Mouse (Mus musculus): Measurements from ENCODE around the gene Smbd1. TPM values are rescaled to one million over a fixed set of nuclear protein-coding genes. Genes with fewer than 3 reads are reported as not detected.

Smbd1 gene
- polyA plus RNA-seq (2015; fragmentation: Nextera tagmentation; extraction: Ambion mirVana), result not detected in 2 replicates

DNA sequence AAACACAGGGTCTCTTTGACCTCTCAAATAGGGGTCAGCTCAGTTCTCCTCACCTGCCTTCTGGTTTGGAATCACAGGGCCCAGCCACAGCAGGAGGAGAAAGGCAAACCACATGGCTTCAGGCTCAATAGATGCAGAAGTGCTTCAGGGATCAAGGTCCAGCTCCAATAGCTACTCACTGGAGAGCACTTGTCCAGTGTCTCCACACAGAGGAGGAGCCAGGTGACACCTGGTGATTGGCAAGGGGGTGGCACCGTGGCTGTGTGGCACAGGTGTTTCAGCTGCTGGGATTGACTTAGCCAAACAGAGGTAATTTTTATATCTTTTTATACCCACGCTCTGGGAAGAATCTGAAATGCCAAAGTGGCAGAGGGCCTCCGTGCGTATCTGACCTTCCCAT lies at the start of gene Smbd1:
Smbd1 (minus strand) TSS at position 157 of the 400 bp plus-strand sequence.
- Histone ChIP-seq H3K4me3 (replicated peaks) (no peak within 1 kb of the TSS), H3K4me1 (replicated peaks) (peaks cover 23% of the 10 kb centered on the region), H3K36me3 (no peaks in the 10 kb centered on the region), H3K4me2 (no peak within 1 kb of the TSS), H3K27ac (no peak within 1 kb of the TSS), H3K9ac (no peak within 1 kb of the TSS), H3K9me3 (replicated peaks) (no peaks in the 10 kb centered on the region), H3K27me3 (peaks cover 6% of the 10 kb centered on the region; the same call in 1 of the 2 replicates)
- 75% methylated on average over 4 of the region's 4 CpGs for WGBS (ENCODE audit: insufficient replicate concordance)
- DNase-seq, result no peak
- ATAC-seq (ENCODE audit: low read depth), result no peak

DNA sequence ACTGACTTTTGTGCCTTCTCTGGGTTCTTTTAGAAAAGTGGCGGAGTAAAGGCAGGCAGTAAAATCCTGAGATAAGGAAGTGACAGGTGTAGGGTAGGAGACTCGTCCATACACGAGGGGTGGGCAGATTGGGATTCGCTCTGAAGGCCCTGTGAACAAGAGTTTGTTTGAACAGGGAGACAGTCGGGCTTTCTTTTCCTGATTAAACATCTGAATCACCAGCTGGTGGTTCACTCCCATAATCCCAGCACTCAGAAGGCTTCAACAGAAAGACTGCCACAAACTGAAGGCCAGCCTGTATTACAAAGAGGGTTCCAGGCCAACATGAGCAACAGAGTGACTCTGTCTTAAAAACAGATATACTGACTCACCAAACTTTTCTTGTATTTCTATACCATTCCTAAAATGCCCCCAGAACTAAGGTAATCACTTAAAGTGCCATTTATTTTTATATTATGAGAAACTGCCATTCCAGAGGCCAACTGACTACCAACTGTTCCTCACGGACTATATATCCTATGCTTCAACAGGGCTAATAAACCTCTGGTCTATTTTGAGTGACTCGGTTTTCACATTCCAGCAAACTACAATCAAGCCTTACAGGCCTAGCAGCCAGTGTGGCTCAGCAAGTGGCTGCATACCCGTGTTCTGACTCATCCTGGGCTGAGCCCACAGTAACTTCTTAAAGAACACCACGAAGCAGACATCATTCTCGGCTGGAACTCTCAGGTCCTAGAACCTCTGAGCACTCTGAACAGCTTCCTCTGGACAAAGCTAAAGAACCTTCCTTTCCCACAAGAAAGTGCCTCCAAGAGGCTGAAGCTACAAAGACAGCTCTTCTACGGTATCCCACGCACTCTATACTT lies 48.7 kb upstream of the Smbd1 start:
- H3K4me3 ChIP-seq (replicated peaks), result no peak overlapping the region
- no peak overlapping the region for H3K9ac ChIP-seq
- H3K27ac ChIP-seq, result no peak overlapping the region
- no peaks in the 10 kb centered on the region for H3K27me3 ChIP-seq
- no peaks in the 10 kb centered on the region for H3K36me3 ChIP-seq
- H3K4me1 ChIP-seq (replicated peaks), result peaks cover 6% of the 10 kb centered on the region
- DNase-seq, result no peak
- no peak overlapping the region for H3K4me2 ChIP-seq
- H3K9me3 ChIP-seq (replicated peaks), result no peaks in the 10 kb centered on the region
- 57% methylated on average over 12 of the region's 12 CpGs for WGBS (ENCODE audit: insufficient replicate concordance)
- no peak for ATAC-seq (ENCODE audit: low read depth)

DNA sequence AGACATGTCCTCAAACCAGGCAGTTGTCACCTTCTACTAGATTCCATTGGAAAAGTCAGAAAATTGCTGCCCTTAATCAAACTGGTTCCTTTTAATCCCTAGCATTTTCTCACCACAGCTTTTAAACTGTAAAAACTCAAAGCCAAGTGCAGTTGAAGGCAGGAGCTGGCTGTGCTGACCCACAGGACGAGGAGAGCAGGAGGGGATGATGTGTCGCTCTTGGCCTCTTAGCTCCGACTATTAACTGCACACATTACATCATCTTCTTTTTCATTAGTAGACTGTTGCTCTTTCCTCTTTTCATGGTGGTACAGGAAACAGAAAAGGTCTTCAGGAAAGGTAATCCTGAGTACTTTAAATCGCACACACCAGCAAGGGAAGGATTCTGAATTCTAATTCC lies 48.1 kb upstream of the Smbd1 start:
- DNase-seq (no peak), ATAC-seq (ENCODE audit: low read depth) (no peak)
- peaks cover under 1% of the 10 kb centered on the region; the same call in 1 of the 2 replicates for H3K36me3 ChIP-seq
- H3K9me3 ChIP-seq (replicated peaks), result no peaks in the 10 kb centered on the region
- no peaks in the 10 kb centered on the region for H3K27me3 ChIP-seq
- H3K27ac ChIP-seq, result no peak overlapping the region
- no peak overlapping the region for H3K9ac ChIP-seq
- 61% methylated on average over 4 of the region's 4 CpGs for WGBS (ENCODE audit: insufficient replicate concordance)
- peaks cover 6% of the 10 kb centered on the region for H3K4me1 ChIP-seq (replicated peaks)
- no peak overlapping the region for H3K4me3 ChIP-seq (replicated peaks)
- no peak overlapping the region for H3K4me2 ChIP-seq

DNA sequence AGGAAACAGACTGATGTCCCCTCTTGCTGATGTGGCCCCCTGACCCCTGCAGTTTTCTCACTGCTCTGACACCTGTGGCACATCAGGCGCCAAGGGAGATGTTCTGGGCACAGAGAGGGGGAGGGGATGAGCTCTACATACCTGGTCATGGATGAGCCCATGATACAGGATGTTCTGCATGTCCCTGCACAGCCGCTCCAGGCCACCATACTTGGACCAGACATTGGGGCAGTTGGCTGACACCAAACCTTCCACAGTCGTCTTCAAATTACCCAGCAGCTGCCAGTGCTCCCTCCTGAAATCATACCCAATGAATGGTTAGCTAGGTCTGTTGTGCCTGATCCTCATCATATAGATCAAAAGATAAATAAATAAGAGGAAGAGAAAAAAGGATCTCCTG lies 46.5 kb upstream of the Smbd1 start:
- DNase-seq (no peak), ATAC-seq (ENCODE audit: low read depth) (no peak)
- H3K9ac ChIP-seq, result no peak overlapping the region

DNA sequence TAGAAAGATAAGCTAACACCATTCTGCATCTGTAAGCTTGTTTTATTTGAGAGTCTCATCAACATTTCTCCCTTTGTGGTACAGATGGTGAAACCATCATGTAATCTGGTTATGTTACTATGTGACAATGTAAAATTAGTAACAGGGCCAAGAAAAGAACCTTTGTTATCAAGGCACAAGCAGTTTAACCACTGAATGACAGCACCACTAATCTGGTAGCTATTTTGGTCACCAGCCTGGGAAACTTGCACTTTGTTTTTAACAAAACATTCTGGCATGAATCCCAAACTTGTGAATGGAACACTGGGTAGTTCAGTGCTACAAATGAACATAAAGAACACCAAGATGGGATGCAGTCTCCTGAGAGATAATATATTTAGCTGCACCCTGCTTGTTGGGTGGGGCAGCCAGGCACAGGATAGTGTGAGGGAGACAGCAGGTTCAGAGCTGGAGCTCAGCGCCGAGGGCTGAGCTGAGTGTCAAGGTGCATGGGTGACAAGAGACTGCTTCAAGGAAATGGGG lies 43.8 kb upstream of the Smbd1 start:
- H3K27ac ChIP-seq, result no peak overlapping the region
- 17% methylated on average over 2 of the region's 2 CpGs for WGBS (ENCODE audit: insufficient replicate concordance)
- peaks cover 11% of the 10 kb centered on the region for H3K36me3 ChIP-seq
- H3K4me1 ChIP-seq (replicated peaks), result peaks cover 6% of the 10 kb centered on the region
- no peak overlapping the region for H3K4me2 ChIP-seq
- H3K9me3 ChIP-seq (replicated peaks), result no peaks in the 10 kb centered on the region
- ATAC-seq (ENCODE audit: low read depth), result no peak; the same call in 1 of the 2 replicates
- H3K4me3 ChIP-seq (replicated peaks), result no peak overlapping the region
- H3K9ac ChIP-seq, result no peak overlapping the region
- no peaks in the 10 kb centered on the region for H3K27me3 ChIP-seq
- no peak for DNase-seq

More for the DNA sequence above, 46.5 kb upstream of the Smbd1 start:
- Histone ChIP-seq H3K9me3 (replicated peaks) (no peaks in the 10 kb centered on the region), H3K4me1 (replicated peaks) (peaks cover 6% of the 10 kb centered on the region), H3K4me2 (no peak overlapping the region), H3K27ac (no peak overlapping the region), H3K27me3 (no peaks in the 10 kb centered on the region), H3K4me3 (replicated peaks) (no peak overlapping the region), H3K36me3 (peaks cover 6% of the 10 kb centered on the region; the same call in 1 of the 2 replicates)
- 76% methylated on average over 3 of the region's 3 CpGs for WGBS (ENCODE audit: insufficient replicate concordance)

DNA sequence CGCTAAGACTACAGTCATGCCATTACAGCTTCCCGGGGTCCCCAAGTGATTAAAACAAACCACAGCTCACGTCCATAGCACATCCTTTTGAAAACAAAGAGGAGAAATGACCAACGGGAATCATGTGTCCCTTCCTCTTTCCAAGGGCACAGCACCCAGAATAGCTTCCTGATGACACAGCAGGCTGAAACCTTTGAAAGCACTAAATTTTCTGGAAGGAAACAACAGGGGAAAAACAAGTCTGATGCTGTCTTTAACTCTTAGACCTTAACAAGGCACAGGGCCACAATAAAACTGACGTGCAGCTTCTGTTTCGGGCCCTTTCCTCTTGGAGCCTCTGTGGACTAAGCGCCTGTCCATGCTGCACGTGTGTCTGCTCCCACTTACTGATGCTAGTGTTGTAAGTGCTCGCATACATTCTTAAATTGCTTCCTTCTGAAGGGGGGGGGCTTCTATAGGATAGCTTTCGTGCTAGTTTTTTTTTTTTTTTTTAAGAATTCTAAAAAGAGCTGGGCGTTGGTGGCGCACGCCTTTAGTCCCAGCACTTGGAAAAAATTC lies 43.3 kb upstream of the Smbd1 start:
- Histone ChIP-seq H3K9me3 (replicated peaks) (no peaks in the 10 kb centered on the region), H3K36me3 (peaks cover 11% of the 10 kb centered on the region), H3K4me2 (no peak overlapping the region), H3K9ac (no peak overlapping the region), H3K27ac (no peak overlapping the region), H3K4me3 (replicated peaks) (no peak overlapping the region), H3K27me3 (no peaks in the 10 kb centered on the region), H3K4me1 (replicated peaks) (peaks cover 6% of the 10 kb centered on the region)
- ATAC-seq (ENCODE audit: low read depth), result no peak
- no peak for DNase-seq
- WGBS (ENCODE audit: insufficient replicate concordance), result 48% methylated on average over 13 of the region's 13 CpGs

DNA sequence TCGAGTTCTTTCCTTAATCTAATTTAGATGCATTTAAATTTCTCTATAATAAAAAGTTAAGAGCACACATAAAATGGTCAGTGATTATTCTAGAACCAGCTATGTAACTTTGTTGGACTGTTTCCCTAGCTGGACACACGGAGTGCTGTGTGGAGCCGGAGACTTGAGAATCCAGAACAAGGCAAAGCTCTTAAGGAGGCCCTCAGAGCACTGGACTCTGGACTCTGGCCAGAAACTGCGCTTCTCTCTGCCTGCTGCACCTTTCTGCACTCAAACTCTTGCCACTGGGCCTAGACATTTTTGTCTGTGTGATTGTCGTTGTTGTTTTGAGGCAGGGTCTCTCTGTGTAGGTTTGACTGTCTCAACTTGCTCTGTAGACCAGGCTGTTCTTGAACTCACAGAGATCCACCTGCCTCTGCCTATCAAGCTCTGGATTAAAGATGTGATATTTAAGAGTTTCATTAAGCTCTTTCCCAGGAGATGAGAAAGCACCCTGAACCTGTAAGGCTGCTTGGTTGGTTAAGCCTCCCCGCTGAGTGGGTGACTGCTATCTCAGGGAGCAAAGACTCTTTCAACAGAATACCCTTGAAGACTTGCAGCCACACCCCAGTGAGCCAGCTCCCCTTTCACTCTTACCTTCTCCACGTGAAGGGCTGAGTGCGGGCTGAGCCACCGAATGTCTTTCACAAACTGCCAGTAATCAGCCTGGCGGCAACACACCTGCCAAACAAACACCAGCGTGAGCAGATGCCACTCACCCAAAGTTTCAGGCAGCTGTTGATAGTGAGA lies 39.0 kb upstream of the Smbd1 start:
- Histone ChIP-seq H3K27ac (no peak overlapping the region), H3K4me3 (replicated peaks) (no peak overlapping the region), H3K9ac (no peak overlapping the region), H3K36me3 (peaks cover 36% of the 10 kb centered on the region), H3K4me1 (replicated peaks) (peaks cover 3% of the 10 kb centered on the region), H3K9me3 (replicated peaks) (no peaks in the 10 kb centered on the region), H3K27me3 (no peaks in the 10 kb centered on the region), H3K4me2 (no peak overlapping the region)
- DNase-seq (no peak), ATAC-seq (ENCODE audit: low read depth) (no peak)
- WGBS (ENCODE audit: insufficient replicate concordance), result 80% methylated on average over 11 of the region's 11 CpGs

DNA sequence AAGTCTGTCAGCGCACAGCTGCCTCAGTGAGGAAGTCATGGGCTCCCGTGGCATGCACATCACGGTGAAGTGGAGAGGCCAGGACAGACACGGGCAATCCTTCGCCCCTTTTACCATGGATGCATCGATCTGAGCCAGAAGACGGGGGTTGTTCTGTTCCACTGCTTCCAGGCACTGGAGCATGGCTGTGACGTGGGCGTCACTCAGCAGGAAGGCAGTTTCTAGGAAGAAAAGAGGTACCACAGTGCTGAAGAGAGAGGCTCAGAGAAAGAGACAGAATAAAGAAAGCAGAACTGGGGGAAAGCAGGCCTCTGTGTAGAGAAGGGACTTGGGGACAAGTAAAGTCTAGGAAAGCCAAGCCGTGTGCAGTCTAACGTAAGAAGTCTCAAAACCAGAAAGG lies 36.8 kb upstream of the Smbd1 start:
- no peaks in the 10 kb centered on the region for H3K4me1 ChIP-seq (replicated peaks)
- H3K27me3 ChIP-seq, result no peaks in the 10 kb centered on the region
- no peak overlapping the region for H3K27ac ChIP-seq
- no peak overlapping the region for H3K4me2 ChIP-seq
- ATAC-seq (ENCODE audit: low read depth), result no peak
- H3K4me3 ChIP-seq (replicated peaks), result no peak overlapping the region
- peaks cover 41% of the 10 kb centered on the region for H3K36me3 ChIP-seq
- WGBS (ENCODE audit: insufficient replicate concordance), result 85% methylated on average over 11 of the region's 11 CpGs
- no peak for DNase-seq
- no peaks in the 10 kb centered on the region for H3K9me3 ChIP-seq (replicated peaks)
- no peak overlapping the region for H3K9ac ChIP-seq

DNA sequence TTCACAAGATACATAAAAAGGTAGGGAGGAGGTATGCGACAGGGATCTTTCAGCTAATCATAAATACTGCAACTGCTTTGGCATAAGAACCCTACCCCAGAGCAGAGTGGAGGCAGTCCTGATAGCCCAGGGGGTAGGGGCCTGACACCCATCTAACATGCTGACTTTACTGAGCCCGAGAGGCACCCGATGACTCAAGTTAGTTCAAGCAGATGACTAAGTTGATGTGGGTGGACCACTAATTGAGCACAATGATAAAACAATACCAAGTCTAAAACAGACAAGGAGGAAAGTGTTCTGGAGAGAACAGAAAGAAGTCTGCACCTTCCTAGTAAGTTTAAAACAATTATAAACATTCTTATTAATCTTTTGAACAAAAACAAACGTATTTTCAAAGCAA lies 21.2 kb upstream of the Smbd1 start:
- WGBS (ENCODE audit: insufficient replicate concordance), result 79% methylated on average over 4 of the region's 4 CpGs
- Histone ChIP-seq H3K9me3 (replicated peaks) (no peaks in the 10 kb centered on the region), H3K27ac (no peak overlapping the region), H3K27me3 (no peaks in the 10 kb centered on the region), H3K4me1 (replicated peaks) (no peaks in the 10 kb centered on the region), H3K9ac (no peak overlapping the region), H3K4me2 (no peak overlapping the region), H3K4me3 (replicated peaks) (no peak overlapping the region), H3K36me3 (peaks cover 29% of the 10 kb centered on the region)
- no peak for DNase-seq
- no peak for ATAC-seq (ENCODE audit: low read depth)

DNA sequence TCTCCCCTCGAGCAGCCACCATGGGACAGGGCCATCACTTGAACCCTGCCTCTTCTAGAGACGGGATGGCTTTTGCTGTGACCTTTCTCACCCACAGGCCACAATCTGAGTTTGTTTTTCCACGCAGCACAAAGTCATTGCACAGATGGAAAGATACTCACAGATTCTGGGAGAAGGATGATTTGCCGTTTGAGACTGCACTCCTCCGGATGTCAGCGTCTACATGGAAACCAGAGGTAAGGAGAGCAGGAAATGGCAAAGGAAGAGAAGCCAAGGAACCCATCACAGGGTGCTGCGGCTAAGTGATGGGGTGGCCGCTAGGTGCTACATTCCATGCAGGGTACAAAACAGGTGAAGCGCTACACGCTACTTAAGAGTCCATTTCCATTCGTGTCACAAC lies 18.8 kb upstream of the Smbd1 start:
- Histone ChIP-seq H3K9me3 (replicated peaks) (no peaks in the 10 kb centered on the region), H3K36me3 (peaks cover 41% of the 10 kb centered on the region), H3K27me3 (no peaks in the 10 kb centered on the region), H3K4me2 (no peak overlapping the region), H3K4me3 (replicated peaks) (no peak overlapping the region), H3K4me1 (replicated peaks) (no peaks in the 10 kb centered on the region), H3K27ac (no peak overlapping the region), H3K9ac (no peak overlapping the region)
- ATAC-seq (ENCODE audit: low read depth) (no peak), DNase-seq (no peak)
- 83% methylated on average over 11 of the region's 11 CpGs for WGBS (ENCODE audit: insufficient replicate concordance)

DNA sequence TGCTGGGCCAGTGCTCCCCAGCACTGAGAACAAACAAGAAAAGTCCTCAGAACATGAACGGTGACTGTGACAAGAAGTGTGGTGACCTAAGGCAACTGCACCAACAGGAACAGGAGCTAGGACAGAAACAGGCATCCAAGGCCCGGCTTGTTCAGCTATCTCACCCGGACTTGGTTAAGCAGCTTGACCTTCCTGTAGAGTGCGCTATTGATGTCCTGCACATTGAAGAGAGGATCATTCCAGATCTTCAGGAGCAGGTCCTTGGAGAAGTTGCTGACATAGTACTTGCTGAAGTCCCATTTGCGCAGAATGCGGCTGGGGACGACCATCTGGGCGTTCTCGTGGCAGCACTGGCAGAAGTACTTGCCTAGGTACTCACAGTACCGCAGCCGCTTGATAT lies 16.2 kb upstream of the Smbd1 start:
- Histone ChIP-seq H3K9me3 (replicated peaks) (no peaks in the 10 kb centered on the region), H3K27ac (no peak overlapping the region), H3K4me2 (no peak overlapping the region), H3K4me3 (replicated peaks) (no peak overlapping the region), H3K27me3 (no peaks in the 10 kb centered on the region), H3K9ac (no peak overlapping the region), H3K36me3 (peaks cover 45% of the 10 kb centered on the region), H3K4me1 (replicated peaks) (peaks cover 5% of the 10 kb centered on the region; the same call in 1 of the 2 replicates)
- DNase-seq, result no peak
- ATAC-seq (ENCODE audit: low read depth), result no peak
- 88% methylated on average over 11 of the region's 11 CpGs for WGBS (ENCODE audit: insufficient replicate concordance)
